Mouse (Mus musculus) E14TG2a.4 (cell line): Measurements from ENCODE around the gene Klhl36.

ENCODE experiments used
- CTCF ChIP-seq: conservative IDR thresholded peaks from 2 replicates; pipeline ENCODE4 v1.5.1; 2014; ENCODE audit warnings: low read length
- NANOG ChIP-seq: IDR thresholded peaks from 2 replicates; pipeline ENCODE4 v1.6.1; 2014; ENCODE audit warnings: borderline replicate concordance, low read length, mixed read lengths

GRCm38 (mm10) chr8:119862390-119862734 is 296 bp downstream of the Klhl36 start:
- TF ChIP-seq CTCF: no peak
- TF ChIP-seq NANOG: no peak
